Mouse (Mus musculus): ENCODE results near the gene Adamts10. TPM values are rescaled to one million over a fixed set of nuclear protein-coding genes. Genes with fewer than 3 reads are reported as not detected.

Adamts10 gene
- total and polyA plus RNA-seq, 2 experiments from 2014 or later, result 13.6 to 34.7 TPM

GRCm38 (mm10) chr17:33552964-33553363 is 29.0 kb downstream of the Adamts10 start:
- Histone ChIP-seq H3K9ac (replicated peaks; ENCODE audit: low read depth, low read length) (no peak overlapping the region), H3K27ac (ENCODE audit: low read depth) (no peak overlapping the region), H3K9me3 (replicated peaks; ENCODE audit: control insufficient read depth, low read length) (no peaks in the 10 kb centered on the region), H3K27me3 (ENCODE audit: control insufficient read depth, insufficient read depth, low read length) (no peaks in the 10 kb centered on the region), H3K36me3 (replicated peaks; ENCODE audit: control insufficient read depth, insufficient read depth, low read length) (no peaks in the 10 kb centered on the region; the same call in 1 of the 2 replicates), H3K4me2 (ENCODE audit: low read depth, low read length) (no peak overlapping the region), H3K4me3 (ENCODE audit: low read depth, low read length) (no peak overlapping the region), H3K4me1 (ENCODE audit: control insufficient read depth, insufficient read depth) (no peaks in the 10 kb centered on the region)
- ATAC-seq (ENCODE audit: insufficient read depth, low read depth) (peak; percentile 19; the same call in 1 of the 2 replicates), DNase-seq (ENCODE audit: low spot score) (peak; percentile 10)
- WGBS, result 37% methylated on average over 4 of the region's 4 CpGs
- peak; percentile 54 for TF ChIP-seq CTCF (IDR thresholded peaks at IDR 0.05; ENCODE audit: low read depth)
- TF ChIP-seq EP300 (IDR thresholded peaks at IDR 0.05; ENCODE audit: low read depth), result no peak

GRCm38 (mm10) chr17:33554536-33554935 is 30.5 kb downstream of the Adamts10 start:
- WGBS, result 86% methylated on average over 1 of the region's 1 CpGs
- Histone ChIP-seq H3K9me3 (replicated peaks; ENCODE audit: control insufficient read depth, low read length) (no peaks in the 10 kb centered on the region), H3K27ac (ENCODE audit: low read depth) (no peak overlapping the region), H3K4me1 (ENCODE audit: control insufficient read depth, insufficient read depth) (no peaks in the 10 kb centered on the region), H3K4me3 (ENCODE audit: low read depth, low read length) (no peak overlapping the region), H3K9ac (replicated peaks; ENCODE audit: low read depth, low read length) (no peak overlapping the region), H3K4me2 (ENCODE audit: low read depth, low read length) (no peak overlapping the region), H3K36me3 (replicated peaks; ENCODE audit: control insufficient read depth, insufficient read depth, low read length) (no peaks in the 10 kb centered on the region; the same call in 1 of the 2 replicates), H3K27me3 (ENCODE audit: control insufficient read depth, insufficient read depth, low read length) (no peaks in the 10 kb centered on the region)
- DNase-seq (ENCODE audit: low spot score) (no peak), ATAC-seq (ENCODE audit: insufficient read depth, low read depth) (no peak)
- TF ChIP-seq EP300 (IDR thresholded peaks at IDR 0.05; ENCODE audit: low read depth) (no peak), CTCF (IDR thresholded peaks at IDR 0.05; ENCODE audit: low read depth) (no peak)

- Histone ChIP-seq H3K4me2 (ENCODE audit: low read depth, low read length) (no peak within 1 kb of the TSS; the same call in 1 of the 2 replicates), H3K4me1 (ENCODE audit: control insufficient read depth, insufficient read depth) (no peaks in the 10 kb centered on the region), H3K27ac (ENCODE audit: low read depth) (no peak within 1 kb of the TSS), H3K27me3 (ENCODE audit: control insufficient read depth, insufficient read depth, low read length) (no peaks in the 10 kb centered on the region), H3K9ac (replicated peaks; ENCODE audit: low read depth, low read length) (no peak within 1 kb of the TSS), H3K4me3 (ENCODE audit: low read depth, low read length) (no peak within 1 kb of the TSS), H3K36me3 (replicated peaks; ENCODE audit: control insufficient read depth, insufficient read depth, low read length) (no peaks in the 10 kb centered on the region; the same call in 1 of the 2 replicates), H3K9me3 (replicated peaks; ENCODE audit: control insufficient read depth, low read length) (no peaks in the 10 kb centered on the region)
- no peak for TF ChIP-seq EP300 (IDR thresholded peaks at IDR 0.05; ENCODE audit: low read depth)
- no peak for TF ChIP-seq CTCF (IDR thresholded peaks at IDR 0.05; ENCODE audit: low read depth)
- DNase-seq (ENCODE audit: low spot score), result no peak
- WGBS, result 31% methylated on average over 6 of the region's 6 CpGs
- ATAC-seq (ENCODE audit: insufficient read depth, low read depth), result no peak
Measured at GRCm38 (mm10) chr17:33555223-33555855, 31.3 kb downstream of the Adamts10 start, which contains the start of gene Myo1f. Myo1f (plus strand) TSS chr17:33555707.

GRCm38 (mm10) chr17:33557922-33558321 is 33.9 kb downstream of the Adamts10 start:
- no peak for TF ChIP-seq CTCF (IDR thresholded peaks at IDR 0.05; ENCODE audit: low read depth)
- no peak for TF ChIP-seq EP300 (IDR thresholded peaks at IDR 0.05; ENCODE audit: low read depth)
- Histone ChIP-seq H3K4me2 (ENCODE audit: low read depth, low read length) (no peak overlapping the region), H3K9me3 (replicated peaks; ENCODE audit: control insufficient read depth, low read length) (no peaks in the 10 kb centered on the region), H3K4me1 (ENCODE audit: control insufficient read depth, insufficient read depth) (no peaks in the 10 kb centered on the region), H3K27me3 (ENCODE audit: control insufficient read depth, insufficient read depth, low read length) (no peaks in the 10 kb centered on the region), H3K4me3 (ENCODE audit: low read depth, low read length) (no peak overlapping the region), H3K36me3 (replicated peaks; ENCODE audit: control insufficient read depth, insufficient read depth, low read length) (no peaks in the 10 kb centered on the region; the same call in 1 of the 2 replicates), H3K9ac (replicated peaks; ENCODE audit: low read depth, low read length) (no peak overlapping the region), H3K27ac (ENCODE audit: low read depth) (no peak overlapping the region)
- ATAC-seq (ENCODE audit: insufficient read depth, low read depth), result no peak
- DNase-seq (ENCODE audit: low spot score), result no peak
- 74% methylated on average over 4 of the region's 4 CpGs for WGBS

GRCm38 (mm10) chr17:33563527-33564076 is 39.6 kb downstream of the Adamts10 start:
- Histone ChIP-seq H3K27me3 (ENCODE audit: control insufficient read depth, insufficient read depth, low read length) (no peaks in the 10 kb centered on the region), H3K4me1 (ENCODE audit: control insufficient read depth, insufficient read depth) (no peaks in the 10 kb centered on the region), H3K9ac (replicated peaks; ENCODE audit: low read depth, low read length) (no peak overlapping the region), H3K27ac (ENCODE audit: low read depth) (no peak overlapping the region), H3K9me3 (replicated peaks; ENCODE audit: control insufficient read depth, low read length) (no peaks in the 10 kb centered on the region), H3K36me3 (replicated peaks; ENCODE audit: control insufficient read depth, insufficient read depth, low read length) (no peaks in the 10 kb centered on the region), H3K4me3 (ENCODE audit: low read depth, low read length) (no peak overlapping the region), H3K4me2 (ENCODE audit: low read depth, low read length) (no peak overlapping the region)
- TF ChIP-seq CTCF (IDR thresholded peaks at IDR 0.05; ENCODE audit: low read depth), result no peak
- TF ChIP-seq EP300 (IDR thresholded peaks at IDR 0.05; ENCODE audit: low read depth), result no peak
- ATAC-seq (ENCODE audit: insufficient read depth, low read depth) (no peak), DNase-seq (ENCODE audit: low spot score) (no peak)
- WGBS, result 65% methylated on average over 2 of the region's 2 CpGs
